Mouse (Mus musculus): ENCODE measurements around the gene Lyar.

Lyar gene

DNA sequence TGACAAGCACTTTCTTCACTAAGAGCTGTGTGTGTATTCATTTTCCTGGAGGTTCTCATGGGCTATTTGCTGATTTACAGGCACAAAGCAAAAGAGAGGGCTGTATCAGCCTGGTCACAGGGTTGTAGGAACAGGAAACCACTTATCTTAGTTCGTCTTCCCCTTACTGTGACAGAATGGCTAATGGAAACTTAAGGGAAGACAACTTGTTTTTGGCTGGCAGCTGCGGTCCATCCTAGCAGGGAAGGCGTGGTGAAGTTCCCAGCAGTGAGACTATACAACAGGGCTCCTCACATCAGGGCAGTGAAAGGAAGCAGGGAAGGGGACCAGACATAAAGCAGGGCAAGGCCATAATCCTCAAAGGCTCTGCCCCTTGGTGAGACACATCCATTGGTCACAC is 35.4 kb downstream of the Lyar start:
- DNase-seq (ENCODE audit: low spot score): no peak

DNA sequence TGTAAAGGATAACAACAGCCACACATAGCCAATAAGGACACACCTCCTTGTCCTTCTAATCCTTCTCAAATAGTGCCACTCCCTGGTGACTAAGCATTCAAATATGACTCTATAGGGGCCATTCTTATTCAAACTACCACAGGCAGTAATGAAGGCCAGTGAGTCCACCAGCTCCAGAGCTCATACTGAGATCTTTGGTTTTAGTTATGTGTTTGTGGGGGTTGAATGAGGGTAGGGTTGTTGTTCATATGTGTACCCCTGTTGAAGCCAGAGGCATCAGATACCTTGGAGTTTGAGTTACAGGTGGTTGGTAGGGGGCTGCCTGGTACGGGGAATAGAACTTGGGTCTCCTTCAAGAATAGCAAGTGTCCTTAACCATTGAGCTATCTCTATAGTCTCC is 36.3 kb downstream of the Lyar start:
- DNase-seq (ENCODE audit: low spot score): no peak

DNA sequence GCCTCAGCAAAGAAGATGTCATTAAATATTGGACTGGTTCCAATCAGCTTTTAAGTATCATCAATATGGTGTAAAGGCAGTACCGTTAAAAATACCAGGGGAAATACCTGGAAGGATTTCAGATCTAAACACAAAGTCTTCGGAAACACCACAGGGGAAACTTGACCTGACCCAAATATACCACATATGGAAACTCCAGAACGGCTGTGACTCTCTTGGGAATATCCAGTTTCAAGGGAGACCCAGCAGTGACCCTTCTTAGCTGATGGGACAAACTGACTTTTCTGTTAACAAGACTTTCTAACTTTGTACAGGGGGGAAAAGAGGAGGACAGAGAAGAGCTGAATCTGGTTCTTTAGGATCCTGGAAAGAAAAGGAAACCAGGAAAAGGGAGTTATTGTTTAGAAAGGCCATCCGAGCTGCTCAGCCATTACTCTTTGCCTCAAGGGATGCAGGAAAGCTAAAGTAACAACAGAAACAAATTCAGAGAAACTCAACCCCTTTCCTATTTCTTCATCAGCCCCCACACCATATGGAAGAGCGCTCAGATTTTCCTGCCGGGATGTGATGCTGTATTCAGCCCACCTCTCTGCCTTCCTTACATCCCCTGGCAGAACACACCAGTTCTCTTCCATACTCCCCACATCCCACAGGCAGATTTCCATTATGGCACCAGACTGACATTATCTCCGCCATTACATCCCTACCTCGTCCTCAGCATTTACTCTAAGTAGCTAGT is 37.9 kb downstream of the Lyar start:
- DNase-seq (ENCODE audit: low spot score): no peak

DNA sequence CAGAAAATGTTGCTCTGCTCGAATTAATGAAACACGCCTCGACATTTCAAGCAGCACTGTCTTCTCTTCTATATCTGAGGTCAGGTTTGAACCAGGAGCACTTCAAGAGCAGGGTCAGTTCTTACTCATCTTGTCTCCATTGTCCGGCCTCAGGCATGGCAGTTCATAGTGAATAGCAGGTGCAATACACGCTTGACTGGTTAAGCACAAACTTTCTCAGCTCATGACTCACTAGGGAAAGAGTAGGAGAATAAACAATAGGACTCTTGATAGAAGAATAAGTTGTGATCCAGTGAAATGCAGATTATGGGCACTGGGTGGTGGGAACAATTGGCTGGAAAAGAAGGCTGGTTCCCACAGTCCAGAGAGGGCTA is 38.5 kb downstream of the Lyar start:
- no peak for DNase-seq (ENCODE audit: low spot score)

DNA sequence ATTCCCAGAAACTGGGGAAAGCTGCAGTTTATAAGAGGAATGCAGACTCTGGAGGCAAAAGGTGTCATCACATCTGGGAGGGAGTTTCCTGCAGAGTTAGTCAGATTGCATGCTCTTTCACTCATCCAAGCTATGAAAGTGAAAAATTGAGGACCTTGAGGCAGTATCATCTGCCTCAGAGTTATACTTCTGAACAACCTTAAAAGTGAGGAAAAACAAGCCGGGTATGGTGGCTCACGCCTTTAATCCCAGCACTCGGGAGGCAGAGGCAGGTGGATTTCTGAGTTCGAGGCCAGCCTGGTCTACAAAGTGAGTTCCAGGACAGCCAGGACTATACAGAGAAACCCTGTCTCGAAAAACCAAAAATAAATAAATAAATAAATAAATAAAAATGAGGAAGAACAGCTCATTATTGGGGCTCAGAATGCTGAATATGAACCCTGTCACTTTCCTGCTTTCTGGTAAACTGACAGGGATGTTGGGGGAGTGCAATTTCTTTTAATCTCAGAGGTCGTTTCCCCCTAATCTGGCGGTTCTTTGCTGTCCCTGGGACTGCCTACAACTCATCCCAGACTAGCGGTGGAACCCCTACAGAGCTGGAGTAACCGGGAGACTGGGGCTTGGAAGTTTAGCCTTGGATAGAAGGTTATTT is 39.3 kb downstream of the Lyar start:
- DNase-seq (ENCODE audit: low spot score): no peak

DNA sequence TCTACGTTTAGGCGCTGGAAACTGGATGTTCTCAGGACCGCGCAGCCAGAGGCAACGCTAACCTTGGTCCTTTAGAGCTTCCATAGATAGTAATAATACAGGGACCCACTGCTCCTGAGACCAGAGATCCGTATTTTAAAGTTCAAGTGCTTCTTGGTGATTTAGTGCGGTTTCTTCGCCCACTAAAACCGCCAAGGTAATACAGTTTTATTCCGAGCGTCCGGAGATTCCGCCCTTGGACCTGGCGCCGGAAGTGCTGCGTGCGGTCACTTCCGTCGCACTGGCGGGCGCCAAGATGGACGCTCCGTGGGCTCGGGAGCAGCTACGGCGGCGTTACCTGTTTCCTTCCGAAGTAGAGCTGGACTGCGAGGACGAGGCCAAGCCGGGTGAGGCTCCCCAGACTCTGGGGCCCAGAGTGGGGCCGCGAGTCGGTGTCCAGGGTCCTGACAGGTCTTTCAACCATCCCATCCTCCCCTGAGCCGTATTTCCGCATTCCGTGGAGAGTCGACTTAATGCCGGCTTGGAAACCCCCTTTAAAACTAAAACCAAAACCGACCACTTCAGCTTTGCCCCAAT is 39.9 kb downstream of the Lyar start, which contains the start of gene Tmem128:
TSS of gene Tmem128 (plus strand) at position 79 of the 576 bp plus-strand sequence.
- no peak for DNase-seq (ENCODE audit: low spot score)

DNA sequence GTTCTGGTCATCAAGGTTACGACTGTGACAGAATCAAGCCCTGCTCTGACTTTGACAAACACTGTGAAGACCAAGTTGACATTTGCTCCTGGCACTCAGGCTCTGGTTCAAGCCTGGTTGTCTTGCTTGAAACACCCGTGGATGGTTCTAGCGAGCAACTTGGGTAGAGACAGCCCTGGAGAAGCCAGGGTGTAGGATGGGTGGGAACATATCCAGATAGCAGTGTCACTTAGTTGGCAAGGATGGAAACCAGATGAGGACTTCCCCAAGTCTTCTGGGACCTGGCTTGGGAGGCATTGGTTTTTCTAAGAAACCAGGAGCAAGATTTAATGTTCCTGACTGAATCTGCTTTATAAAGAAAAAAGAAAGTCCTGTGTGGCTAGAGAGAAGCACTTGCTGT is 50.7 kb downstream of the Lyar start:
- DNase-seq (ENCODE audit: low spot score): no peak

DNA sequence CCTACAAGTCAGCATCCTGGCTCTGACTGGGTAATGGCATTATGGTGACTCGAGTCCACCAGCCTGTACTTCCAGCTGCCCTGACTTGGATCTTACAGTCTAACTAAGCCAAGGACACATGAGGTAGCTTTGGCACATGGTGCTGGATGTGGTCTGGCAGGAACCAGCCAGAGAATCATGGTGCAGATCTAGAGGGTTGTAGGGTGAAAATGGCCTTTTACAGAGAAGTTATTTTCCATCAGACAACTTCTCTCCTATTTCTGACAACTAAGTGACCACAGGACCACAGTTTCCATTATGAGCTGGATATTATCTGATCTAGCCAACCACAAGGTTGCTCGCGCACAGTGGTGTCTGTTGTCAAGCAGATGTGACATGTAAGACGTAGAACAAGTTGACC is 53.6 kb downstream of the Lyar start:
- no peak for DNase-seq (ENCODE audit: low spot score)

DNA sequence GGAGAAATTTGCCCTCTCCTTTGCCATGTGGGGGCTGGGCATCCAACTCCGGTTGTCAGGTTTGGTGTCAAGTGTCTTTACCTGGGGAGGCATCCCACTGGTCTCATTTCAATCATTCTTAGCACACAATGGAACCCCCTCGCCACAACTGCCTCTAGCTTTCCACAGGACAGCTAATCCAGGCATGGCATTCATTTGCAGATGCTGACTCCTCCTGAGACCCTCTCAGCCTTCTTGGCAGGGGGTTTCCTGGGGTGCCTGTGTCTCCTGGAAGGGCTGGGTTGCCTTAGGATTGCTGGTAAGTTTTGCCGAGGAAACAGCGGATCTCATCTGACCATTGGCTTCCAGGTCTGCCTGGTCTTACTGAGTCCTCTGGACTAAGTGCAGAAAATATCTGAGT is 55.5 kb downstream of the Lyar start, which contains the start of gene Otop1:
TSS of gene Otop1 (plus strand) at position 202 of the 400 bp plus-strand sequence.
- DNase-seq (ENCODE audit: low spot score): no peak

DNA sequence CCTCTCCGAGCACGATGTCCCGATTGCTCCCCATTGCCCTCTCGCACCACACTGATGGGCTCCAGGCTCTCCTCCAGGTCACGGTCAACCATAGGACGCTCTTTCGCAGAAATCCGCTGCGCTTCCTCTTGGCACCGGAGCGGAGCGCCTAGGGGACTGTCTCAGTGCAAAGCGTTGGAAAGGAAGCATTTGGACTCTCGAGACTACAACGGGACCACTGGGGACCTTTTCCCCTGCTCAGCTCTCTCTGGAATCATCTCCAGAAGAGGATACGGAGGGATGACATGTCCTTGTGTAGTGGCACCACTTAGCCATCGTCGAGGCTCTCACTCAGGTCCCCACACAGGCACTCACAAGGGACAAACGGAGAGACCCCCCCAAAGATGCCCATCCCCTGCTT is 56.2 kb downstream of the Lyar start:
- no peak for DNase-seq (ENCODE audit: low spot score)

DNA sequence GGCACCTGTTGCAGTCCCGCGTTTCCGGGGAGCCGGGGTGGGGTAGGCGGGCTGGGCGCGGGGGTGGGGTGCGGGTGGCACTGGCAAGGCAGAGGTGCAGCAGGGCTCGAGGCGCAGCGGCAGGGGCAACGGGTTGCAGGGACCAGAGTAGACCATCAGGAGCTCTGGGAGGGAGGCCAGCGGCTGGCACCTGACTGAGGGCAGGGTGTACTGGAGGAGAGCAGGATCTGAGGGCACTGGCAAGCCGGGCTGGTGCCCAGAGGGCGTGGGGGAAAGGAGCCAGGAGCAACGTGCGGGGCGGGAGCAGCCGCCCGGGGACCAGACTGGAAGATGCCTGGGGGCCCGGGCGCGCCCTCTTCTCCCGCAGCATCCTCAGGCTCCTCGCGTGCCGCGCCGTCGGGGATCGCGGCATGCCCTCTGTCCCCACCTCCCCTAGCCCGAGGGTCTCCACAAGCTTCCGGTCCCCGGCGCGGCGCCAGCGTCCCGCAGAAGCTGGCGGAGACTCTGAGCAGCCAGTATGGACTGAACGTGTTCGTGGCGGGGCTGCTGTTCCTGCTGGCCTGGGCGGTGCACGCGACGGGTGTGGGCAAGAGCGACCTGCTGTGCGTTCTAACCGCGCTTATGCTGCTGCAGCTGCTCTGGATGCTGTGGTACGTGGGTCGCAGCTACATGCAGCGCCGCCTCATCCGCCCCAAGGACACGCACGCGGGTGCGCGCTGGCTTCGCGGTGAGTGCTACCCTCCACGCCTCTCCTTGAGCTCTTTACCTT is 57.0 kb downstream of the Lyar start:
- no peak for DNase-seq (ENCODE audit: low spot score)

DNA sequence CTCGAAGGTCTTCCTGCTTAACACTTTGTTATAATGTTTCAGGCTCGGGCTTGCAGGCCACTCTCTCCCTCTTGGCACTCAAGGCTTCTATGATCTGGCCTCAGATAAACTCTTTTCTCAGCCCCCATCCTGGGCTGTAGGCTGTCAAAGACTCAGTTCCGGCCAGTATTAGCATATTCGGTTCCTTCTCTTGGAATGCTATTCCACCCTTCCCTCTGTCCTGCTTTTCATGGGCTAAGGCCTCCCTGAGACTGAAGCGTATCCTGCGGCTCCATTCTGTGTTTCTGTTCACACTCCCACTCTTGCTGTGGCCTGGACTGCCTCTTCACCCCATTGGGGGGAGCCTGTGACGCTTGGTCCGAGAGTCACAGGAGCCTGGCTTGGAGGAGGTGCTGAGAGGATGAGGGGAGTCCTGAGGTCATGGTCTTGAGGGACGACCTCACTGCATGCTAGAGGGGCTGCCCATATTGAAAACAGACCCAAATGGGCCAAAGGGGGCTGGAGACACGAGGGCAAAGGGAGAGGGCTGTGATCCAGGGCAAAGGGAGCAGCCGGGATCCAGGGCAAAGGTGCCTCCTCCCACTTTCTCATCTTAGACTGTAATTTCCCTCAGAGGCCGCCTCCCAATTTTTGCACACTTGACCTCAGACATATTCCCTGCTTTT is 57.8 kb downstream of the Lyar start:
- no peak for DNase-seq (ENCODE audit: low spot score)

DNA sequence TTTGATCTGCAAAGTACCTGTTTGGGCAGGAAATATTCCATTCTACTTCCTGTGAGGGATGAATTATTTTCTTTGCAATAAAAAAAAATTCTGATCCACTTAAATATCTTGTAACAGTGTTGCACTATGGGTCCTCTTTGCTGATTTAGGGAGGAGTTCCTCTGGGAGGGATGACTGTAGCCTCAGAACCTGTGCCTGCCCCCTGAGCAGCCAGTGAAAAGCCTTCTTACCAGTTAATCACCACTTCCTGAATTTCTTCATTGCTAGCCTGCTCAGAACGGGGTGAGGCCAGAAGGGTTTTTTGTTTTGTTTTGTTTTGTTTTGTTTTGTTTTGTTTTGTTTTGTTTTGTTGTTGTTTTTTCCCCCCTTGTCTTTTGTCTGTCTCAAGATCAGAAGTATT is 59.8 kb downstream of the Lyar start:
- no peak for DNase-seq (ENCODE audit: low spot score)

Measured in urinary bladder, postnatal 10 days (tissue).